Mouse (Mus musculus) urinary bladder, postnatal 36 days (tissue): ENCODE measurements at regions not wholly inside any gene's neighbourhood (a gene's known extent, or its start where the extent isn't known, plus 50 kb on each side); places are given as distances from the start of the nearest gene placed in this dataset.

Experiments used
- DNase-seq, 2 experiments: peaks; one replicate each; pipeline ENCODE4 v3.0.0; 2022; ENCODE audit warnings: low spot score in 2 of 2, mixed read lengths in 1 of 2

GRCm38 (mm10) chr8:44466409-44467078 is 468.7 kb upstream of the Fat1 start:
- no peak for DNase-seq

GRCm38 (mm10) chr8:44512876-44513275 is 422.4 kb upstream of the Fat1 start:
- no peak for DNase-seq

GRCm38 (mm10) chr8:44525915-44526314 is 409.3 kb upstream of the Fat1 start:
- no peak for DNase-seq

- DNase-seq, result no peak
These were observed 405.6 kb upstream of the Fat1 start for GRCm38 (mm10) chr8:44529696-44530095.

- no peak for DNase-seq
These were observed 386.4 kb upstream of the Fat1 start for GRCm38 (mm10) chr8:44548885-44549284.

- no peak for DNase-seq
These were observed 376.1 kb upstream of the Fat1 start for GRCm38 (mm10) chr8:44559161-44559560.

GRCm38 (mm10) chr8:44576314-44576858 is 358.9 kb upstream of the Fat1 start:
- no peak for DNase-seq

- no peak for DNase-seq
These were observed 358.3 kb upstream of the Fat1 start for GRCm38 (mm10) chr8:44576993-44577392.
